Mouse (Mus musculus) C2C12 (cell line): ENCODE results near the gene Fam169a. TPM values are rescaled to one million over a fixed set of nuclear protein-coding genes. Genes with fewer than 3 reads are reported as not detected.

Experiments
- H3K27me3 ChIP-seq: one replicate; pipeline ENCODE4 v1.6.1; 2011; ENCODE audit not compliant: control insufficient read depth, insufficient read depth, insufficient read length
- H3K36me3 ChIP-seq: one replicate; pipeline ENCODE4 v1.6.1; 2011; ENCODE audit not compliant: control insufficient read depth, insufficient read depth
- H3K4me3 ChIP-seq: one replicate; pipeline ENCODE4 v1.5.1; 2011; ENCODE audit warnings: mild to moderate bottlenecking, control low read depth; ENCODE audit not compliant: poor library complexity, insufficient read depth, severe bottlenecking
- H3K79me2 ChIP-seq: one replicate; pipeline ENCODE4 v1.6.1; 2011; ENCODE audit not compliant: control insufficient read depth, insufficient read depth
- H3K79me3 ChIP-seq: one replicate; pipeline ENCODE4 v1.6.1; 2011; ENCODE audit warnings: low read depth, control low read depth
- H3ac ChIP-seq: one replicate; pipeline ENCODE3; 2011; ENCODE audit warnings: low read depth; ENCODE audit not compliant: control insufficient read depth, insufficient read length
- CEBPB ChIP-seq: IDR thresholded peaks from one replicate; pipeline ENCODE4 v1.6.1; 2011; ENCODE audit warnings: low read depth, mild to moderate bottlenecking, control low read depth, moderate library complexity
- CTCF ChIP-seq: IDR thresholded peaks from one replicate; pipeline ENCODE4 v1.5.1; 2011; ENCODE audit not compliant: control insufficient read depth, insufficient read depth, insufficient read length
- FOSL1 ChIP-seq: IDR thresholded peaks from one replicate; pipeline ENCODE4 v1.8.0; 2011; ENCODE audit warnings: mild to moderate bottlenecking, low read length; ENCODE audit not compliant: poor library complexity, insufficient read depth, severe bottlenecking
- MAX ChIP-seq: IDR thresholded peaks from one replicate; pipeline ENCODE4 v1.6.1; 2011; ENCODE audit warnings: mild to moderate bottlenecking, control low read depth
- MYOD1 ChIP-seq: IDR thresholded peaks from one replicate; pipeline ENCODE4 v1.6.1; 2011; ENCODE audit warnings: low read depth; ENCODE audit not compliant: control insufficient read depth, insufficient read length
- MYOG ChIP-seq: IDR thresholded peaks from one replicate; pipeline ENCODE4 v1.6.1; 2011; ENCODE audit not compliant: control insufficient read depth, insufficient read length; ENCODE audit errors: extremely low read depth
- USF1 ChIP-seq: IDR thresholded peaks from one replicate; pipeline ENCODE4 v1.6.1; 2011; ENCODE audit warnings: low read depth, mild to moderate bottlenecking, control low read depth, moderate library complexity
- polyA plus RNA-seq: library from polyadenylated mRNA; unstranded; fragments of >200 nt; fragmentation: generic; extraction: Trizol; gene quantifications from one replicate; pipeline ENCODE4 v1.2.1, GENCODE M21; 2012; ENCODE audit warnings: missing spikeins

Fam169a gene
- polyA plus RNA-seq, 1 experiment: 0.09 TPM

- TF ChIP-seq FOSL1 (no peak), MYOG (no peak), CEBPB (no peak), MYOD1 (no peak), CTCF (no peak), MAX (no peak), USF1 (no peak)
- H3K27me3 ChIP-seq: no peaks in the 10 kb centered on the region
These were observed 32.8 kb upstream of the Fam169a start, which contains the start of gene 1700029F12Rik for GRCm38 (mm10) chr13:97034262-97034661. TSS of gene 1700029F12Rik (minus strand) at chr13:97034362.

GRCm38 (mm10) chr13:97051158-97051557, 15.9 kb upstream of the Fam169a start:
- Histone ChIP-seq H3K79me2 (no peaks in the 10 kb centered on the region), H3K4me3 (no peak overlapping the region), H3ac (no peak overlapping the region), H3K36me3 (no peaks in the 10 kb centered on the region), H3K27me3 (no peaks in the 10 kb centered on the region), H3K79me3 (no peaks in the 10 kb centered on the region)
- TF ChIP-seq USF1 (no peak), FOSL1 (no peak), MAX (no peak), MYOG (no peak), CEBPB (no peak), CTCF (no peak), MYOD1 (no peak)

More at GRCm38 (mm10) chr13:97034262-97034661, 32.8 kb upstream of the Fam169a start, which contains the start of gene 1700029F12Rik:
- H3K4me3 ChIP-seq: no peak within 1 kb of the TSS
- no peak within 1 kb of the TSS for H3ac ChIP-seq
- H3K79me3 ChIP-seq: no peaks in the 10 kb centered on the region
- H3K79me2 ChIP-seq: no peaks in the 10 kb centered on the region
- no peaks in the 10 kb centered on the region for H3K36me3 ChIP-seq

GRCm38 (mm10) chr13:97052667-97053066, 14.4 kb upstream of the Fam169a start:
- no peaks in the 10 kb centered on the region for H3K27me3 ChIP-seq
- TF ChIP-seq MYOD1 (no peak), CTCF (peak; percentile 28)
- H3K36me3 ChIP-seq: no peaks in the 10 kb centered on the region
- no peaks in the 10 kb centered on the region for H3K79me3 ChIP-seq
- H3ac ChIP-seq: no peak overlapping the region
- H3K79me2 ChIP-seq: no peaks in the 10 kb centered on the region
- no peak overlapping the region for H3K4me3 ChIP-seq

- H3K79me3 ChIP-seq: no peaks in the 10 kb centered on the region
- H3ac ChIP-seq: no peak overlapping the region
- no peaks in the 10 kb centered on the region for H3K36me3 ChIP-seq
- H3K4me3 ChIP-seq: no peak overlapping the region
- no peaks in the 10 kb centered on the region for H3K27me3 ChIP-seq
- no peaks in the 10 kb centered on the region for H3K79me2 ChIP-seq
- no peak for TF ChIP-seq CTCF
- TF ChIP-seq MYOD1: no peak
- no peak for TF ChIP-seq MYOG
- no peak for TF ChIP-seq USF1
- no peak for TF ChIP-seq CEBPB
- no peak for TF ChIP-seq FOSL1
- TF ChIP-seq MAX: no peak
These were observed 13.2 kb upstream of the Fam169a start for GRCm38 (mm10) chr13:97053844-97054243.

- TF ChIP-seq CTCF (no peak), MAX (no peak), USF1 (no peak), CEBPB (no peak), MYOD1 (no peak), FOSL1 (no peak), MYOG (no peak)
- Histone ChIP-seq H3K79me2 (no peaks in the 10 kb centered on the region), H3K36me3 (no peaks in the 10 kb centered on the region), H3K79me3 (no peaks in the 10 kb centered on the region), H3K27me3 (no peaks in the 10 kb centered on the region), H3ac (no peak overlapping the region), H3K4me3 (no peak overlapping the region)
These were observed 9.3 kb upstream of the Fam169a start for GRCm38 (mm10) chr13:97057817-97058216.

GRCm38 (mm10) chr13:97059746-97060145, 7.3 kb upstream of the Fam169a start:
- no peaks in the 10 kb centered on the region for H3K27me3 ChIP-seq
- no peak overlapping the region for H3ac ChIP-seq
- H3K79me2 ChIP-seq: no peaks in the 10 kb centered on the region
- TF ChIP-seq CTCF: no peak
- no peak for TF ChIP-seq MAX
- TF ChIP-seq MYOD1: no peak
- TF ChIP-seq USF1: no peak
- TF ChIP-seq CEBPB: no peak
- no peak for TF ChIP-seq FOSL1
- no peak for TF ChIP-seq MYOG
- no peak overlapping the region for H3K4me3 ChIP-seq
- no peaks in the 10 kb centered on the region for H3K79me3 ChIP-seq
- no peaks in the 10 kb centered on the region for H3K36me3 ChIP-seq
